ENCODE assay signal across 9 mouse cellular contexts in genomic region chr15:77775186-77775963, GRCm38 (mm10). TPM values are rescaled to one million over a fixed set of nuclear protein-coding genes. Genes with fewer than 3 reads are reported as not detected.
DNase-seq lines count a peak whose midpoint lies in the region; ATAC-seq and TF ChIP-seq lines count a peak whose summit lies in the region.
"Had no signal": no experiment of that assay in that cellular context is flagged by ENCODE, and none has a peak within 500 bp of the region (broad histone marks: within the 10 kb centered on the region; RNA-seq: fewer than 3 reads in every experiment).

No protein-coding gene starts in this region.

- no peaks in the 10 kb centered on the region for H3K4me1 ChIP-seq in forebrain, embryonic 10.5 days
- no peaks in the 10 kb centered on the region for H3K4me1 ChIP-seq in forebrain, embryonic 15.5 days
- peaks cover 6% of the 10 kb centered on the region for H3K4me1 ChIP-seq in bone marrow, adult 2 months (ENCODE audit: control insufficient read depth, insufficient read depth, low read length)
- no peaks in the 10 kb centered on the region for H3K4me1 ChIP-seq in embryonic facial prominence, embryonic 14.5 days (ENCODE audit: control insufficient read depth, insufficient read depth, low read length)

- peak; percentile 98 for TF ChIP-seq CTCF in bone marrow, adult 2 months (IDR thresholded peaks at IDR 0.05; ENCODE audit: control insufficient read depth, insufficient read depth, low read length)

- no peak overlapping the region for H3K27ac ChIP-seq in forebrain, embryonic 10.5 days
- H3K27ac ChIP-seq in forebrain, embryonic 15.5 days (replicated peaks), result no peak overlapping the region
- H3K27ac ChIP-seq in bone marrow, adult 2 months (ENCODE audit: control insufficient read depth, insufficient read depth, low read depth, low read length, poor library complexity), result no peak overlapping the region
- H3K27ac ChIP-seq in embryonic facial prominence, embryonic 14.5 days (replicated peaks; ENCODE audit: low read depth, low read length), result no peak overlapping the region

- no peak overlapping the region for H3K9ac ChIP-seq in forebrain, embryonic 15.5 days (replicated peaks)
- H3K9ac ChIP-seq in embryonic facial prominence, embryonic 14.5 days (ENCODE audit: low read depth, low read length), result no peak overlapping the region

- ATAC-seq in forebrain, embryonic 15.5 days (replicated peaks), result no peak
- ATAC-seq in embryonic facial prominence, embryonic 14.5 days (ENCODE audit: low read depth), result peak; percentile 41; the same call in 1 of the 2 replicates
- peak; percentile 44 for ATAC-seq in megakaryocyte, adult 5-6 weeks (ENCODE audit: poor library complexity, severe bottlenecking)

- intact Hi-C loops in heart, postnatal 14 days (cut with DNase I), result no loop called here

- H3K4me2 ChIP-seq in forebrain, embryonic 15.5 days (replicated peaks), result no peak overlapping the region
- no peak overlapping the region for H3K4me2 ChIP-seq in embryonic facial prominence, embryonic 14.5 days (ENCODE audit: low read depth, low read length)

- TF ChIP-seq POLR2A in bone marrow, adult 2 months (IDR thresholded peaks at IDR 0.05; ENCODE audit: borderline replicate concordance, control insufficient read depth, low read depth, low read length), result no peak

- no peak overlapping the region for H3K4me3 ChIP-seq in forebrain, embryonic 10.5 days
- no peak overlapping the region for H3K4me3 ChIP-seq in forebrain, embryonic 15.5 days
- no peak overlapping the region for H3K4me3 ChIP-seq in bone marrow, adult 2 months (replicated peaks; ENCODE audit: control insufficient read depth, low read depth, low read length)
- no peak overlapping the region for H3K4me3 ChIP-seq in embryonic facial prominence, embryonic 14.5 days (ENCODE audit: low read depth, low read length)

- H3K36me3 ChIP-seq in forebrain, embryonic 10.5 days (replicated peaks), result peaks cover 99% of the 10 kb centered on the region
- peaks cover 74% of the 10 kb centered on the region for H3K36me3 ChIP-seq in forebrain, embryonic 15.5 days
- H3K36me3 ChIP-seq in embryonic facial prominence, embryonic 14.5 days (ENCODE audit: control insufficient read depth, insufficient read depth, low read length), result peaks cover 91% of the 10 kb centered on the region

- peak; percentile 80 for DNase-seq in forebrain, embryonic 10.5 days (ENCODE audit: extremely low spot score, low spot score)
- peak; percentile 31 for DNase-seq in embryonic facial prominence, embryonic 14.5 days (ENCODE audit: low spot score)
- DNase-seq in heart, postnatal 14 days, result peak; percentile 83 to 89
- peak; percentile 74 to 89 for DNase-seq in left cerebral cortex, adult 18-20 months (ENCODE audit: low spot score in 2 of 2)
- peak; percentile 55 to 80 for DNase-seq in spleen, adult 18-20 months

- no peaks in the 10 kb centered on the region for H3K27me3 ChIP-seq in forebrain, embryonic 10.5 days (ENCODE audit: poor library complexity, severe bottlenecking)
- no peaks in the 10 kb centered on the region for H3K27me3 ChIP-seq in forebrain, embryonic 15.5 days
- no peaks in the 10 kb centered on the region for H3K27me3 ChIP-seq in embryonic facial prominence, embryonic 14.5 days (replicated peaks; ENCODE audit: control insufficient read depth, insufficient read depth, low read length)

- no peaks in the 10 kb centered on the region for H3K9me3 ChIP-seq in forebrain, embryonic 10.5 days
- no peaks in the 10 kb centered on the region for H3K9me3 ChIP-seq in forebrain, embryonic 15.5 days
- no peaks in the 10 kb centered on the region for H3K9me3 ChIP-seq in embryonic facial prominence, embryonic 14.5 days (ENCODE audit: control insufficient read depth, low read length)

- WGBS in forebrain, embryonic 10.5 days, result 70% methylated on average over 20 of the region's 20 CpGs
- 67% methylated on average over 20 of the region's 20 CpGs for WGBS in forebrain, embryonic 15.5 days
- 63% methylated on average over 20 of the region's 20 CpGs for WGBS in bone marrow, adult 2 months
- WGBS in embryonic facial prominence, embryonic 14.5 days, result 71% methylated on average over 20 of the region's 20 CpGs

RNA-seq across cellular contexts. Expression of gene Apol8, which starts 18.6 kb away (rescaled TPM):
- polyA plus RNA-seq in forebrain, embryonic 10.5 days (2016; fragmentation: Nextera tagmentation; extraction: Ambion mirVana), result 0.07 and 0.24 TPM in 2 replicates
- polyA plus RNA-seq in forebrain, embryonic 15.5 days (2015; fragmentation: Nextera tagmentation; extraction: Ambion mirVana), result 0.20 TPM in 1 of 2 replicates, not detected in the other
- 47.8 and 48.7 TPM in 2 replicates for polyA plus RNA-seq in bone marrow, adult 2 months (2011; ENCODE audit: insufficient read depth, insufficient read length, low replicate concordance, missing spikeins)
- not detected in 2 replicates for polyA plus RNA-seq in embryonic facial prominence, embryonic 14.5 days (2014; fragmentation: Nextera tagmentation; extraction: Ambion mirVana)
- not detected for total RNA-seq in heart, postnatal 14 days (2021)
- 1 to 10 TPM; 7.9 to 9.2 TPM for total RNA-seq in left cerebral cortex, adult 18-20 months (2021)
- total RNA-seq in megakaryocyte, adult 5-6 weeks (2015), result 0.16 and 1.3 TPM in 2 replicates
- total RNA-seq in megakaryocyte, adult 5-6 weeks (2017), result 0.16 and 0.26 TPM in 2 replicates

RNA-seq across cellular contexts. Expression of gene Apol9b, which starts 46.5 kb away (rescaled TPM):
- not detected in 2 replicates for polyA plus RNA-seq in forebrain, embryonic 10.5 days (2016; fragmentation: Nextera tagmentation; extraction: Ambion mirVana)
- polyA plus RNA-seq in forebrain, embryonic 15.5 days (2015; fragmentation: Nextera tagmentation; extraction: Ambion mirVana), result not detected in 2 replicates
- 1.7 TPM in 1 of 2 replicates, not detected in the other for polyA plus RNA-seq in bone marrow, adult 2 months (2011; ENCODE audit: insufficient read depth, insufficient read length, low replicate concordance, missing spikeins)
- polyA plus RNA-seq in embryonic facial prominence, embryonic 14.5 days (2014; fragmentation: Nextera tagmentation; extraction: Ambion mirVana), result 0.39 TPM in 1 of 2 replicates, not detected in the other
- total RNA-seq in heart, postnatal 14 days (2021), result under 1 TPM in 1 of 2 experiments, not detected in 1; 0.15 TPM
- total RNA-seq in left cerebral cortex, adult 18-20 months (2021), result not detected
- not detected in 2 replicates for total RNA-seq in megakaryocyte, adult 5-6 weeks (2015)
- not detected in 2 replicates for total RNA-seq in megakaryocyte, adult 5-6 weeks (2017)
- polyA plus RNA-seq: liver, embryonic 16.5 days had no signal

Comparison
In these comparisons a context has a peak if more than half of its experiments do, and no peak if none do; other contexts are left out.
1. DNase-seq: peak in every context shown above with its lines; median percentile 86 in heart, postnatal 14 days; 82 in left cerebral cortex, adult 18-20 months; 80 in forebrain, embryonic 10.5 days; 68 in spleen, adult 18-20 months; 31 in embryonic facial prominence, embryonic 14.5 days.
2. RNA of gene Apol8, which starts 18.6 kb away (polyA plus RNA-seq): 47.8 to 48.7 TPM in bone marrow, adult 2 months; 0.07 to 0.24 TPM in forebrain, embryonic 10.5 days, 0.20 TPM in forebrain, embryonic 15.5 days and not detected in embryonic facial prominence, embryonic 14.5 days; every median in the first group is over 10 times any median in the second.